Mouse (Mus musculus) neural tube, embryonic 15.5 days (tissue): ENCODE measurements around the gene Olfr412. TPM values are rescaled to one million over a fixed set of nuclear protein-coding genes. Genes with fewer than 3 reads are reported as not detected.

Experiments
- ATAC-seq: fragments of 200-750 bp; cut with Nextera tagmentation; 2 replicates; pipeline ENCODE4 v1.8.0; 2017; ENCODE audit warnings: mild to moderate bottlenecking, moderate TSS enrichment, moderate library complexity; ENCODE audit not compliant: low FRiP score
- H3K27ac ChIP-seq: fragments of 300-500 bp; sonication (generic); replicated peaks from 2 replicates; pipeline ENCODE4 v1.5.1; 2015; ENCODE audit warnings: mild to moderate bottlenecking, inconsistent platforms
- H3K27me3 ChIP-seq: fragments of 300-500 bp; sonication (generic); replicated peaks from 2 replicates; pipeline ENCODE4 v1.6.1; 2015; ENCODE audit warnings: inconsistent platforms
- H3K36me3 ChIP-seq: fragments of 300-500 bp; sonication (generic); 2 replicates; pipeline ENCODE4 v1.6.1; 2015; ENCODE audit warnings: inconsistent platforms
- H3K4me1 ChIP-seq: fragments of 300-500 bp; sonication (generic); 2 replicates; pipeline ENCODE4 v1.6.1; 2015; ENCODE audit warnings: inconsistent platforms
- H3K4me2 ChIP-seq: fragments of 300-500 bp; sonication (generic); 2 replicates; pipeline ENCODE4 v1.6.1; 2015; ENCODE audit warnings: inconsistent platforms, mild to moderate bottlenecking, moderate library complexity
- H3K4me3 ChIP-seq: fragments of 300-500 bp; sonication (generic); replicated peaks from 2 replicates; pipeline ENCODE4 v1.5.1; 2015; ENCODE audit warnings: mild to moderate bottlenecking, inconsistent platforms
- H3K9ac ChIP-seq: fragments of 300-500 bp; sonication (generic); replicated peaks from 2 replicates; pipeline ENCODE4 v1.6.1; 2015; ENCODE audit warnings: mild to moderate bottlenecking, inconsistent platforms
- H3K9me3 ChIP-seq: fragments of 300-500 bp; sonication (generic); replicated peaks from 2 replicates; pipeline ENCODE4 v1.6.1; 2016; ENCODE audit warnings: inconsistent platforms
- WGBS: fragments of 180-500 bp; shearing (Covaris S2); methylation state at CpG from one replicate; pipeline ENCODE4 v1.1.7; 2015; ENCODE audit warnings: mixed read lengths; 5-methylcytosine and 5-hydroxymethylcytosine counted together
- polyA plus RNA-seq: library from polyadenylated mRNA; unstranded; fragments of >200 nt; fragmentation: Nextera tagmentation; extraction: Ambion mirVana; gene quantifications from 2 replicates; pipeline ENCODE4 v1.2.1, GENCODE M21; 2015

Olfr412 gene
- polyA plus RNA-seq, 1 experiment from 2014 or later = not detected

- H3K9ac ChIP-seq = no peak overlapping the region
- peaks cover 7% of the 10 kb centered on the region for H3K36me3 ChIP-seq
- ATAC-seq = no peak
- H3K9me3 ChIP-seq = no peaks in the 10 kb centered on the region
- H3K4me3 ChIP-seq = no peak overlapping the region
- no peak overlapping the region for H3K27ac ChIP-seq
- H3K4me2 ChIP-seq = no peak overlapping the region
- WGBS = 60% methylated on average over 12 of the region's 12 CpGs
- peaks cover 4% of the 10 kb centered on the region for H3K4me1 ChIP-seq
- no peaks in the 10 kb centered on the region for H3K27me3 ChIP-seq
Measured at GRCm38 (mm10) chr11:74415736-74416135, 53.9 kb downstream of the Olfr412 start.

Other genes with a start within 250 kb of the Olfr412 start
- not detected in 2 replicates for gene Olfr401, start 248.4 kb upstream of the Olfr412 start, polyA plus RNA-seq
- gene Olfr402, start 208.5 kb upstream of the Olfr412 start, polyA plus RNA-seq = not detected in 2 replicates
- gene Olfr403, start 175.8 kb upstream of the Olfr412 start, polyA plus RNA-seq = not detected in 2 replicates
- gene Olfr43, start 150.7 kb upstream of the Olfr412 start, polyA plus RNA-seq = not detected in 2 replicates
- gene Olfr406, start 102.3 kb upstream of the Olfr412 start, polyA plus RNA-seq = not detected in 2 replicates
- gene Olfr59, start 78.3 kb upstream of the Olfr412 start, polyA plus RNA-seq = not detected in 2 replicates
- gene Olfr410, start 24.0 kb upstream of the Olfr412 start, polyA plus RNA-seq = not detected in 2 replicates
- not detected in 2 replicates for gene Olfr411, start 9.4 kb upstream of the Olfr412 start, polyA plus RNA-seq
- 13.1 and 13.7 TPM in 2 replicates for gene Rap1gap2, start 248.8 kb downstream of the Olfr412 start, polyA plus RNA-seq